Mouse (Mus musculus): ENCODE measurements around the gene Duxf3.

GRCm38 (mm10) chr10:58236613-58237012 lies 4.1 kb upstream of the Duxf3 start, which contains the start of gene Gm4981:
- TF ChIP-seq GATA1 (IDR thresholded peaks at IDR 0.05; ENCODE audit: low read length) (no peak), TAL1 (IDR thresholded peaks at IDR 0.05; ENCODE audit: low read length) (no peak)

Data from erythroblast, embryonic 14.5 days (primary cell).